Mouse (Mus musculus) embryonic facial prominence, embryonic 15.5 days (tissue): Measurements from ENCODE around the gene Clmp. TPM values are rescaled to one million over a fixed set of nuclear protein-coding genes. Genes with fewer than 3 reads are reported as not detected.

Source experiments
- polyA plus RNA-seq: library from polyadenylated mRNA; unstranded; fragments of >200 nt; fragmentation: Nextera tagmentation; extraction: Ambion mirVana; gene quantifications from 2 replicates; pipeline ENCODE4 v1.2.1, GENCODE M21; 2015

The Clmp gene
- polyA plus RNA-seq, 1 experiment from 2014 or later = 41.4 TPM

Other genes with a start within 250 kb of the Clmp start
- 5.7 and 6.0 TPM in 2 replicates for gene Gramd1b, start 154.6 kb upstream of the Clmp start, polyA plus RNA-seq
- gene Gm21915, start 15.3 kb upstream of the Clmp start, polyA plus RNA-seq = not detected in 2 replicates
- gene Hspa8, start 115.0 kb downstream of the Clmp start, polyA plus RNA-seq = 2,291 and 2,301 TPM in 2 replicates
- gene Bsx, start 188.2 kb downstream of the Clmp start, polyA plus RNA-seq = not detected in 2 replicates